Mouse (Mus musculus) bone marrow, adult 2 months (tissue): ENCODE results near the gene Pcsk2.

Experiments
- CTCF ChIP-seq: fragments of 200-500 bp; IDR thresholded peaks from 2 replicates; pipeline ENCODE4 v1.5.1; 2011; ENCODE audit warnings: low read length, control low read depth; ENCODE audit not compliant: control insufficient read depth, insufficient read depth
- POLR2A ChIP-seq: fragments of 200-500 bp; IDR thresholded peaks from 2 replicates; pipeline ENCODE4 v1.6.1; 2011; ENCODE audit warnings: low read depth, mild to moderate bottlenecking, control low read depth, low read length, borderline replicate concordance; ENCODE audit not compliant: control insufficient read depth

GRCm38 (mm10) chr2:143614775-143615174 is 68.8 kb downstream of the Pcsk2 start:
- TF ChIP-seq POLR2A: no peak
- no peak for TF ChIP-seq CTCF
